Mouse (Mus musculus): Measurements from ENCODE around the gene Vopp1. TPM values are rescaled to one million over a fixed set of nuclear protein-coding genes. Genes with fewer than 3 reads are reported as not detected.

Gene Vopp1
- 12.5 to 14.7 TPM (median 13.4 TPM) in 4 replicates for total RNA-seq (2023; ENCODE audit: inconsistent age)

GRCm38 (mm10) chr6:57824422-57825258 is at the start of gene Vopp1:
Gene Vopp1 (minus strand): TSS chr6:57825159.

GRCm38 (mm10) chr6:57850286-57850685 is 25.3 kb upstream of the Vopp1 start, which contains the start of gene Vmn1r21:
Gene Vmn1r21 (minus strand): TSS chr6:57850343.

GRCm38 (mm10) chr6:57702376-57702742 is 122.6 kb downstream of the Vopp1 start, which contains the start of gene Lancl2:
Gene Lancl2 (plus strand): TSS chr6:57702540.

GRCm38 (mm10) chr6:57691467-57692261 is 133.3 kb downstream of the Vopp1 start, which contains the start of gene Pyurf:
Gene Pyurf (minus strand): TSS chr6:57692078.

Other genes starting within 250 kb of the Vopp1 start
- gene Herc6, start 244.2 kb downstream of the Vopp1 start, total RNA-seq (2023; ENCODE audit: inconsistent age) = 23.1 to 34.6 TPM (median 26.2 TPM) in 4 replicates
- gene Pyurf, start 133.1 kb downstream of the Vopp1 start, total RNA-seq (2023; ENCODE audit: inconsistent age) = 3.9 to 5.3 TPM (median 4.6 TPM) in 4 replicates
- gene Lancl2, start 122.6 kb downstream of the Vopp1 start, total RNA-seq (2023; ENCODE audit: inconsistent age) = 9.0 to 10.9 TPM (median 9.9 TPM) in 4 replicates
- gene Vmn1r21, start 25.2 kb upstream of the Vopp1 start, total RNA-seq (2023; ENCODE audit: inconsistent age) = not detected in 4 replicates
- gene Vmn1r22, start 82.9 kb upstream of the Vopp1 start, total RNA-seq (2023; ENCODE audit: inconsistent age) = not detected in 4 replicates
- not detected in 4 replicates for gene Vmn1r23, start 101.7 kb upstream of the Vopp1 start, total RNA-seq (2023; ENCODE audit: inconsistent age)
- not detected in 4 replicates for gene Vmn1r24, start 136.3 kb upstream of the Vopp1 start, total RNA-seq (2023; ENCODE audit: inconsistent age)
- not detected in 4 replicates for gene Vmn1r25, start 155.7 kb upstream of the Vopp1 start, total RNA-seq (2023; ENCODE audit: inconsistent age)
- not detected in 4 replicates for gene Vmn1r26, start 190.0 kb upstream of the Vopp1 start, total RNA-seq (2023; ENCODE audit: inconsistent age)